Mouse (Mus musculus): ENCODE measurements at regions not wholly inside any gene's neighbourhood (a gene's known extent, or its start where the extent isn't known, plus 50 kb on each side); places are given as distances from the start of the nearest gene placed in this dataset.

GRCm38 (mm10) chr3:148321894-148322293 lies 668.5 kb downstream of the Adgrl2 start:
- no peak for TF ChIP-seq CTCF (IDR thresholded peaks at IDR 0.05; ENCODE audit: extremely low read depth, insufficient read length, insufficient replicate concordance, low read depth, low read length)
- Histone ChIP-seq H3K27me3 (ENCODE audit: control insufficient read depth, insufficient read depth, low read length) (no peaks in the 10 kb centered on the region), H3K4me1 (ENCODE audit: control insufficient read depth, insufficient read depth, insufficient read length, low read length) (no peaks in the 10 kb centered on the region), H3K27ac (ENCODE audit: insufficient read depth, low read depth, low read length) (no peak overlapping the region), H3K4me3 (ENCODE audit: low read depth, low read length) (no peak overlapping the region), H3K36me3 (ENCODE audit: control insufficient read depth, insufficient read depth, low read length) (no peaks in the 10 kb centered on the region)
- WGBS = 80% methylated on average over 3 of the region's 3 CpGs

- no peaks in the 10 kb centered on the region for H3K36me3 ChIP-seq (ENCODE audit: control insufficient read depth, insufficient read depth, low read length)
- no peaks in the 10 kb centered on the region for H3K4me1 ChIP-seq (ENCODE audit: control insufficient read depth, insufficient read depth, insufficient read length, low read length)
- 81% methylated on average over 3 of the region's 3 CpGs for WGBS
- H3K4me3 ChIP-seq (ENCODE audit: low read depth, low read length) = no peak overlapping the region
- TF ChIP-seq CTCF (IDR thresholded peaks at IDR 0.05; ENCODE audit: extremely low read depth, insufficient read length, insufficient replicate concordance, low read depth, low read length) (no peak), POLR2A (IDR thresholded peaks at IDR 0.05; ENCODE audit: low read depth, low read length) (no peak)
- H3K27ac ChIP-seq (ENCODE audit: insufficient read depth, low read depth, low read length) = no peak overlapping the region
- no peaks in the 10 kb centered on the region for H3K27me3 ChIP-seq (ENCODE audit: control insufficient read depth, insufficient read depth, low read length)
Observed at GRCm38 (mm10) chr3:148316198-148316597, 674.2 kb downstream of the Adgrl2 start.

GRCm38 (mm10) chr3:148315286-148315685 lies 675.1 kb downstream of the Adgrl2 start:
- Histone ChIP-seq H3K4me3 (ENCODE audit: low read depth, low read length) (no peak overlapping the region), H3K4me1 (ENCODE audit: control insufficient read depth, insufficient read depth, insufficient read length, low read length) (no peaks in the 10 kb centered on the region), H3K27ac (ENCODE audit: insufficient read depth, low read depth, low read length) (no peak overlapping the region), H3K36me3 (ENCODE audit: control insufficient read depth, insufficient read depth, low read length) (no peaks in the 10 kb centered on the region), H3K27me3 (ENCODE audit: control insufficient read depth, insufficient read depth, low read length) (no peaks in the 10 kb centered on the region)
- TF ChIP-seq CTCF (IDR thresholded peaks at IDR 0.05; ENCODE audit: extremely low read depth, insufficient read length, insufficient replicate concordance, low read depth, low read length) (no peak), POLR2A (IDR thresholded peaks at IDR 0.05; ENCODE audit: low read depth, low read length) (no peak)
- 82% methylated on average over 1 of the region's 1 CpGs for WGBS

GRCm38 (mm10) chr3:148295515-148295914 lies 694.8 kb downstream of the Adgrl2 start:
- Histone ChIP-seq H3K36me3 (ENCODE audit: control insufficient read depth, insufficient read depth, low read length) (no peaks in the 10 kb centered on the region), H3K27me3 (ENCODE audit: control insufficient read depth, insufficient read depth, low read length) (no peaks in the 10 kb centered on the region), H3K4me1 (ENCODE audit: control insufficient read depth, insufficient read depth, insufficient read length, low read length) (no peaks in the 10 kb centered on the region), H3K27ac (ENCODE audit: insufficient read depth, low read depth, low read length) (no peak overlapping the region), H3K4me3 (ENCODE audit: low read depth, low read length) (no peak overlapping the region)
- TF ChIP-seq POLR2A (IDR thresholded peaks at IDR 0.05; ENCODE audit: low read depth, low read length) = no peak
- TF ChIP-seq CTCF (IDR thresholded peaks at IDR 0.05; ENCODE audit: extremely low read depth, insufficient read length, insufficient replicate concordance, low read depth, low read length) = no peak
- 64% methylated on average over 5 of the region's 5 CpGs for WGBS

GRCm38 (mm10) chr3:148278978-148279377 lies 711.4 kb downstream of the Adgrl2 start:
- 49% methylated on average over 3 of the region's 3 CpGs for whole genome bisulfite sequencing
- H3K36me3 ChIP-seq (ENCODE audit: control insufficient read depth, insufficient read depth, low read length) = no peaks in the 10 kb centered on the region

GRCm38 (mm10) chr3:148272159-148272848 lies 718.1 kb downstream of the Adgrl2 start:
- Histone ChIP-seq H3K27ac (ENCODE audit: insufficient read depth, low read depth, low read length) (no peak overlapping the region), H3K27me3 (ENCODE audit: control insufficient read depth, insufficient read depth, low read length) (no peaks in the 10 kb centered on the region), H3K36me3 (ENCODE audit: control insufficient read depth, insufficient read depth, low read length) (no peaks in the 10 kb centered on the region), H3K4me3 (ENCODE audit: low read depth, low read length) (no peak overlapping the region), H3K4me1 (ENCODE audit: control insufficient read depth, insufficient read depth, insufficient read length, low read length) (no peaks in the 10 kb centered on the region)
- TF ChIP-seq POLR2A (IDR thresholded peaks at IDR 0.05; ENCODE audit: low read depth, low read length) = no peak
- no peak for TF ChIP-seq CTCF (IDR thresholded peaks at IDR 0.05; ENCODE audit: extremely low read depth, insufficient read length, insufficient replicate concordance, low read depth, low read length)
- 79% methylated on average over 4 of the region's 4 CpGs for WGBS

More at GRCm38 (mm10) chr3:148278978-148279377, 711.4 kb downstream of the Adgrl2 start:
- TF ChIP-seq CTCF (IDR thresholded peaks at IDR 0.05; ENCODE audit: extremely low read depth, insufficient read length, insufficient replicate concordance, low read depth, low read length) = no peak
- TF ChIP-seq POLR2A (IDR thresholded peaks at IDR 0.05; ENCODE audit: low read depth, low read length) = no peak
- no peaks in the 10 kb centered on the region for H3K4me1 ChIP-seq (ENCODE audit: control insufficient read depth, insufficient read depth, insufficient read length, low read length)
- no peak overlapping the region for H3K27ac ChIP-seq (ENCODE audit: insufficient read depth, low read depth, low read length)
- H3K27me3 ChIP-seq (ENCODE audit: control insufficient read depth, insufficient read depth, low read length) = no peaks in the 10 kb centered on the region
- H3K4me3 ChIP-seq (ENCODE audit: low read depth, low read length) = no peak overlapping the region

GRCm38 (mm10) chr3:148268812-148269211 lies 721.5 kb downstream of the Adgrl2 start:
- WGBS = 72% methylated on average over 4 of the region's 4 CpGs
- Histone ChIP-seq H3K36me3 (ENCODE audit: control insufficient read depth, insufficient read depth, low read length) (no peaks in the 10 kb centered on the region), H3K4me3 (ENCODE audit: low read depth, low read length) (no peak overlapping the region), H3K27me3 (ENCODE audit: control insufficient read depth, insufficient read depth, low read length) (no peaks in the 10 kb centered on the region), H3K27ac (ENCODE audit: insufficient read depth, low read depth, low read length) (no peak overlapping the region), H3K4me1 (ENCODE audit: control insufficient read depth, insufficient read depth, insufficient read length, low read length) (no peaks in the 10 kb centered on the region)
- TF ChIP-seq POLR2A (IDR thresholded peaks at IDR 0.05; ENCODE audit: low read depth, low read length) (no peak), CTCF (IDR thresholded peaks at IDR 0.05; ENCODE audit: extremely low read depth, insufficient read length, insufficient replicate concordance, low read depth, low read length) (no peak)
